Mouse (Mus musculus) myocyte (in vitro differentiated cells): Measurements from ENCODE around the gene Tmpo.

Source experiments
- E2F4 ChIP-seq: IDR thresholded peaks from one replicate; pipeline ENCODE4 v1.6.1; 2011; ENCODE audit warnings: mild to moderate bottlenecking, control low read depth, moderate library complexity; ENCODE audit not compliant: insufficient read depth
- MAX ChIP-seq: IDR thresholded peaks from one replicate; pipeline ENCODE4 v1.6.1; 2011; ENCODE audit warnings: low read depth, mild to moderate bottlenecking, control low read depth
- USF1 ChIP-seq: IDR thresholded peaks from one replicate; pipeline ENCODE4 v1.6.1; 2011; ENCODE audit warnings: low read depth, mild to moderate bottlenecking, control low read depth, moderate library complexity

DNA sequence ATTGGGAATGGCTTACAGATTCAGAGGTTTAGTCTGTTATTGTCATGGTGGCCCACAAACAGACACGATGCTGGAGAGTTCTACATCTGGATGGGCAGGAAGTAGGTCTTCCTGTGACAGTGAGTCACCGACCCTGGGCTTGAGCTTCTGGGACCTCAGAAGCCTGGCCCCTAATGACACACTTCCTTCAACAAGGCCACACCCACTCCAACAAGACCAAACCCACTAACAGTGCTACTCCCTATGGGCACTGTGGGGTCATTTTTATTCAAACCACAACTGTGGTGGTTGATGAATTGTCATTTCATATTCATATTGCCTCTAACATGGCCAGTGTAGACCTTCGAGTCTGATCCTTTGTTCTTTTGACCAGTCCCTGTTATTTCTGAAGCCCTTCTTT is 42.8 kb downstream of the Tmpo start:
- no peak for TF ChIP-seq USF1
- TF ChIP-seq MAX, result no peak
- no peak for TF ChIP-seq E2F4
